Mouse (Mus musculus): Measurements from ENCODE around the gene Rbpms2.

Rbpms2 gene

GRCm38 (mm10) chr9:65692959-65693603, 63.6 kb downstream of the Rbpms2 start:
- DNase-seq (ENCODE audit: low read depth, low spot score), result no peak

DNA sequence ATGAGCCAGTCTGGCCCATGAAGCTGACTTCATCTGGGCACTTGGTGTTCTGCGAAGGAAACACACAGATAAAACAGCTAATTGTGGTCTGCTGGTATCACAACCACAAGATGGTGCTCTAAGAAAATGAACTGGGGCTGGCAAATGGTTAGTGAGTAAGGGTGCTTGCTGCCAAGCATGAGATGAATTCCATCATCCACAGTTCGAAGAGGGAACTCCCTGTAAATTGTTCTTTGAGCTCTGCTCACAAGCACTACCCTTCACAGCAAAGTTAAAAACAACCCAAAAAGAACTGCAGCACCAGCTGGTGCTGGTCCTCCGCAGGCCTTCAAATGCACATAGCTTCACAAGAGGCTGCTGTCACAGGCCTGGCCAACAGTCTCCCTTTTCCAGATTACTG, 66.2 kb downstream of the Rbpms2 start:
- no peak for DNase-seq (ENCODE audit: low read depth, low spot score)

DNA sequence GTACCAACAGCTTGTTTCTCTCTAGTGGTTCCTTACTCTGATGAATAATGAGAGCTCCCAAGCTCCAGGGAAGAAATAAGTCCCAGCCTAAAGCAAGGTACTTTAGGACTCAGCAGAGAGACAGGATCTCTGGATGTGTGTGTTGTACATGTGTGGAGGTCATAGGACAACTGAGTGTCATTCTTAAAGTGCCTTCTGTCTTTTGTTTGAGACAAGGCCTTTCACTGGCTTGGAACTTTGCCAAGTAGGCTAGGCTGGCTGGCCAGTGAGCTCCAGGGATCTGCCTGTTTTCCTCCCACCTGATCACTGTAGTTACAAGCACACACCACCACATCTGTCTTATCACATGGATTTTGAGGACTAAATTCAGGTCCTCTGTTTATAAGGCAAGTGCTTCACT, 66.9 kb downstream of the Rbpms2 start:
- DNase-seq (ENCODE audit: low read depth, low spot score), result no peak

DNA sequence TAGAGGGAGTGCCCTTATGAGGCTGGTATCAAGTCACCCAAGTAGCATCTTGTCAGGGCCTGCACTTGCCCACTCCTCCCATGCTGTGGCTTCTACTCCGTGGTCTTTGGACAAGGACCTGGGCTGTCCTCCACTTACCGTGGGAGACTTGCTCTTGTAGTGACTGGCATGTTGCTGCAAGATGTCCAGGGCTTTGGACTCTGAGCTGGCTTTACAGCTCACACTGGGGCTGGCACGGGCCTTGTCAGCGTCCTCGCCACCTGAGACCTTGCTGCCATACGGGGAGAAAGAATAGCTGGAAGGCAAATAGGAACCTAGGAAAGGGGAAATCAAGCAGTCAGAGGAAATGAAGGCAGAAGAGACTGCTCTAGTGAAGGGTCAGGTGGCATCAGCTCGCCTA, 67.9 kb downstream of the Rbpms2 start:
- DNase-seq (ENCODE audit: low read depth, low spot score), result no peak

- no peak for DNase-seq (ENCODE audit: low read depth, low spot score)
Measured at GRCm38 (mm10) chr9:65697992-65698391, 68.5 kb downstream of the Rbpms2 start.

- DNase-seq (ENCODE audit: low read depth, low spot score), result no peak
Measured at GRCm38 (mm10) chr9:65700504-65700903, 71.1 kb downstream of the Rbpms2 start.

- DNase-seq (ENCODE audit: low read depth, low spot score), result peak; percentile 46
Measured at GRCm38 (mm10) chr9:65702286-65702685, 72.8 kb downstream of the Rbpms2 start.

DNA sequence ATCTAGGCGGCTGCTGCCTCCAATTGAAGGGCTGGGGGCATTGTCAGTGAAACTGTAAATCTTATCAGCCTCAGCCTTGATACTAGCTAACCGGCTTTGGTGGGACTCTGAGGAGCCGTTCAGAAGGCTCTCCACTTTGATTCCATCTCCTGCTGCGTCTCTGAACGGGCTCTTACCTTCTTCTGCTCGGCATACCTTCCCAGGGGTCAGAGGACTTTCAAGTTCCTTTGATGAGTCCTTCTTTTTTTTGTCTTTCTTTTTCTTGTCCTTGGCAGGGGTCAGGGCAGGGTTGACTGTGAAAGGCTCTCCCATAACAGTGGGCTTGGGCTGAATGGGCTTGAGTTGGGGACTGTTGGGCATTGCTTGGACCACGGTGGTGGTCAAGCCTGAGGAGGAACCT, 73.8 kb downstream of the Rbpms2 start:
- DNase-seq (ENCODE audit: low read depth, low spot score), result peak; percentile 58

DNA sequence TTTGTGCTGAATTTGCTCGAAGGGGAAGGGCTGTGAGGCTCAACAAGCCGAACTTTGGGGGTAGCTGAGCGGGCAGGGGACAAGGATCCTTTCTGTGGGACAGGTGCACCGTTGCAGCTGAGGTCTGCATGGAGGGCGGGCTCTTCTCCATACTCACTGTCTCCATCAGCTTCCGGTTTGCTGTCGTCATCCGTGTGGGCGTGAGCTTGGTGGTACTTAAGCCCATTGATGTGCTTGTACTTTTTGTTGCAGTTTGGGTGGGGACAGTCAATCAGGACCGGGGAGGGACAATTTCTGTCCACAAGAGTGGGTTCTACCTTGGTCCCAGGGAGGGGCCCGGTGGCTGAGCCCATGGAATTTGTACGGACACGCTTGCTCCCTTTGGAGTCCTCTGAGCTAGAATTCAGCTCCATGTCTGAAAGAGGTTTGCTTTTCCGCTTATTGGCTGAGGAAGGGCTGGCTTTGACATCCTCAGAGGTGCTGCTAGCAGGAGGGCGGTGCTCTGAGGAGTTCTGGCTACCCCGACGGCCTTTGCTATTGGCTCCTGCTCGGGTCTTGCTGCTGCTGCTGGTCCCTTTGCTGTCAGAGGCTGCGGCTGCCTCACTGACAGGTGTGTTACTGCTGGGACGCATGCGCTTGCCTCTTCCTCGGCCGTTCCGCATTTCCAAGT, 74.6 kb downstream of the Rbpms2 start:
- peak; percentile 88 for DNase-seq (ENCODE audit: low read depth, low spot score)
